Mouse (Mus musculus) megakaryocyte, embryonic 14.5 days (primary cell): ENCODE data around the gene Dus2. TPM values are rescaled to one million over a fixed set of nuclear protein-coding genes. Genes with fewer than 3 reads are reported as not detected.
A peak's percentile ranks its signal among the peaks of the same experiment; 100 is the strongest.

Experiments
- H3K27me3 ChIP-seq: replicated peaks from 2 replicates; pipeline ENCODE3; 2012; ENCODE audit warnings: inconsistent platforms
- H3K36me3 ChIP-seq: replicated peaks from 2 replicates; pipeline ENCODE3; 2012; ENCODE audit warnings: low read length, inconsistent platforms, mixed read lengths
- H3K4me1 ChIP-seq: 2 replicates; pipeline ENCODE4 v1.6.1; 2012; ENCODE audit warnings: inconsistent platforms
- H3K4me3 ChIP-seq: replicated peaks from 2 replicates; pipeline ENCODE3; 2012; ENCODE audit warnings: moderate library complexity, mild to moderate bottlenecking, inconsistent platforms
- H3K9me3 ChIP-seq: 2 replicates; pipeline ENCODE4 v1.6.1; 2012; ENCODE audit warnings: inconsistent platforms
- FLI1 ChIP-seq: IDR thresholded peaks from 2 replicates; pipeline ENCODE4 v1.6.1; 2012; ENCODE audit warnings: low read length, inconsistent platforms, mixed read lengths
- GATA1 ChIP-seq: IDR thresholded peaks from 3 replicates; pipeline ENCODE4 v1.6.1; 2012; ENCODE audit warnings: mixed read lengths, low read length, inconsistent platforms, borderline replicate concordance
- polyA plus RNA-seq: library from polyadenylated mRNA; stranded (reverse); fragments of >175 nt; gene quantifications from 2 replicates; pipeline ENCODE4 v1.2.3, GENCODE M21; 2012; ENCODE audit warnings: low replicate concordance; ENCODE audit not compliant: insufficient read depth

Dus2 gene
- polyA plus RNA-seq, 1 experiment: 3.6 TPM

DNA sequence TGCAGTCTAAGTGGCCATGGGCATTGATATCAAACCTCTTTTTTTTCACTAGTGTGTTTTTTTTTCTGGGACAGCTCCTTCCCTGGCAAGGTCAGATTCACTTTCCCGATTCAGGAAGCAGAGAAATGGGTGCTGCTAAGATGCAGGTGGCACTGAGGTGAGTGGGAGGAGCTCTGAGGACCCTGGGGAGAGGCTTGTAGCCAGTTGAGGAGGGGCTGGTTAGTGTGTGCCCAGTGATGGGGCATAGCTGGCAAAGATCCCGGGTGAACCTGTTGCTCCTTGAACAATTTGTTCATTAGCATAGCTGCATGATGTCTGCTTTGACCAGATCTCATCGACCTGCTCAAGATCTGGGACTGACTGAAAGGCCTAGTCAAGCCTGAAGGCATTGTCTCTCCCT is 63.9 kb downstream of the Dus2 start:
- Histone ChIP-seq H3K4me3 (no peak overlapping the region), H3K27me3 (no peaks in the 10 kb centered on the region), H3K4me1 (peaks cover 48% of the 10 kb centered on the region), H3K9me3 (no peaks in the 10 kb centered on the region), H3K36me3 (peaks cover 52% of the 10 kb centered on the region)
- no peak for TF ChIP-seq GATA1
- no peak for TF ChIP-seq FLI1

- Histone ChIP-seq H3K27me3 (no peaks in the 10 kb centered on the region), H3K4me1 (peaks cover 50% of the 10 kb centered on the region)
- TF ChIP-seq FLI1: no peak
- no peak for TF ChIP-seq GATA1
Measured at GRCm38 (mm10) chr8:106056455-106056982, 65.4 kb downstream of the Dus2 start.

DNA sequence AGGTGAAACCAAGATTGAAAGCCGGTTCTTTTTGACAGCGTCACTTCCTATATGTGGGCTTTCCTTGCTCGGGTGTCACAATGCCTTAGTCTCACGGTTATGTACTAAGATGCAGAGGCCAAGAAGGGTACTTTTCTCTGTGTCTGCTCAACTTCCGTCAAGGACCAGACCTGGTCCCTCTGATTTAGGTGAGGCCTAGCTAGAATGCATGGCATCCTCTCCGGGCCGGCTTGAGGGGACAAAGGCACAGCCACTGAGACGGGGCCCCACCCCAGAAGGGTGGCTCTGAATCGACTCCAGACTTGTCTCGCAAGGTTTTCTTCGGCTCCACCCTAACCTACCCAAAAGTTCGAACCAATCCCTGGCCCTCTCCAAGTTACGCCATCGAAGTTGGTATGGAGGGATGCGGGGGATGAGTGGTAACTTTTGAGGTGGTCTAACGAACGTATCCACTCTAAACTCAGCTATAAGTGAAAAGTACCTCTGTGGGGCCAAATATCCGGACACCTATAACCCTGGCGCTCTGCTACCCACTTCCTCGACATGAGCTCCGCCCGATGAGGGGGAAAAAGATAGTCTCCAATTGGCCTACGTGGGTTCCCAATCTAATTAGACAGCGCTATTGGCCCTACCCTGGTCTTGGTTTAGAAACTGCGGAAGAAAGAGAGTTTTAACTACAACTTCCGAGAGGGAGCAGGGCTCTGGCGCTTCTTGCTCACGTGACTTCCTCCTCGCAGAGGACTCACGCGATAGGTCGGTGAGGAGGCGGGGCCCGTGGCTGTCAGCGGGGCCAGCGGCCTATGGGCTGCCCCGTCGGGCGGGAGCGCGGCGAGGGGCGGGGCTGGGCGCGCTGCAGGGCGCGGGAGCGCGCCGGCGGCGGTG is 67.8 kb downstream of the Dus2 start, which contains the start of gene Nfatc3:
Gene Nfatc3 (plus strand): TSS at position 110 of the 882 bp plus-strand sequence.
- Histone ChIP-seq H3K36me3 (peaks cover 13% of the 10 kb centered on the region), H3K27me3 (no peaks in the 10 kb centered on the region), H3K9me3 (no peaks in the 10 kb centered on the region), H3K4me1 (peaks cover 67% of the 10 kb centered on the region), H3K4me3 (peak within 1 kb of the TSS; percentile 100)
- TF ChIP-seq FLI1 (no peak), GATA1 (no peak)

More at GRCm38 (mm10) chr8:106056455-106056982, 65.4 kb downstream of the Dus2 start:
- peaks cover 38% of the 10 kb centered on the region for H3K36me3 ChIP-seq
- no peaks in the 10 kb centered on the region for H3K9me3 ChIP-seq
- no peak overlapping the region for H3K4me3 ChIP-seq

DNA sequence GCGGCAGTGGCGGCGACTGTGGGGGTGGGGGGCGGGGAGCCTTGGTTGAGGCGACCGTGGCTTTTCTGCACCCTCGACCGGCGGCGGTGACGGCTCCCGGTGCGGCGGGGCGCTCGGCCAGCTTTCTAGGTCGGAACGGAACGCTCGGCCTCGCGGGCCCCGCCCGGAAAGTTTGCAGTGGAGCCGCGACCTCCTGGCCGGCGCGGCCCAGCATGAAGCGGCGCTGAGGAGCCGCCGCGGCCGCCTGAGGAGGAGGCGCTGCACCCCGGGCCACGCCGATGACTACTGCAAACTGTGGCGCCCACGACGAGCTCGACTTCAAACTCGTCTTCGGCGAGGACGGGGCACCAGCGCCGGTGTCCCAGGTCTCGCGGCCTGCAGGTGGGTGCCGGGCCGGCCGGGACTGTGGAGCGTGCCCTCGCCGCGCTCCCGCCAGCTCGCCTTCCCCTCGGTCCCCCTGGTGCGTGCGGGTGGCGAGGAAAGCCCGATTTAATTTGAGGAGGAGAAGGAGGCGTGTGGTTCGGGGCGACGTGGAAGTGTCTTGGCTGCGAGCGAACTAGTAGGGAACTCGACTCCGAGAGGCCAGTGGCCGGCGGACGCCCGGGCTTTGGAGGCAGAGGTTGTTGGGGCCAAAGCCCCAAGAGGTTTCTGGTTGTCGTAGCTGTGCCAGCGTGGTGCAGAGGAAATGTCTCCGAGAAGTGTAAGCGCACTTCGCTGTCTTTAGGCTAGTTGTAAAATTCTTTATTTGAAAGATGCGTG is 68.7 kb downstream of the Dus2 start:
- peaks cover 6% of the 10 kb centered on the region for H3K36me3 ChIP-seq
- H3K27me3 ChIP-seq: no peaks in the 10 kb centered on the region
- H3K9me3 ChIP-seq: no peaks in the 10 kb centered on the region
- peaks cover 64% of the 10 kb centered on the region for H3K4me1 ChIP-seq
- no peak for TF ChIP-seq GATA1
- no peak for TF ChIP-seq FLI1
- H3K4me3 ChIP-seq: peak overlapping the region; percentile 100

DNA sequence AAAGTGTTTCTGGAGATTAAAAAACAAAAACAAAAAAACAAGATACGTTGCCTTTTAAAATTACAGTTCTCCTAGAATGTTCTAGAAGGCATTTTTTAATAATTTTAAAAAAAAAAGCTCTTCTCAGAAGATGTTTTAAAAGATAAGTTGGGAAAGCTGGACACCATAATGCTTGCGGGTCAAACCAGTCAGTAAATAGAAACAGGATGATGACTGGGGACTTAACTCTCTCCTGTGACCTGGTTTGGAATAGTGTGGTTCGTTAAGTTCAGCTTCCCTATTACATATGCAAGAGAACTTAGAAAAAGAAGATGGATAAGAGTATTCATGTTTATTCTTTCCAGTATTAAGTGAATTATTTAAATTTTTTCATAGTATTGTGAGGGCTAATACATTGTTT is 69.4 kb downstream of the Dus2 start:
- Histone ChIP-seq H3K4me1 (peaks cover 57% of the 10 kb centered on the region), H3K4me3 (peak overlapping the region; percentile 100), H3K27me3 (no peaks in the 10 kb centered on the region), H3K9me3 (no peaks in the 10 kb centered on the region), H3K36me3 (no peaks in the 10 kb centered on the region)
- TF ChIP-seq FLI1 (no peak), GATA1 (no peak)

DNA sequence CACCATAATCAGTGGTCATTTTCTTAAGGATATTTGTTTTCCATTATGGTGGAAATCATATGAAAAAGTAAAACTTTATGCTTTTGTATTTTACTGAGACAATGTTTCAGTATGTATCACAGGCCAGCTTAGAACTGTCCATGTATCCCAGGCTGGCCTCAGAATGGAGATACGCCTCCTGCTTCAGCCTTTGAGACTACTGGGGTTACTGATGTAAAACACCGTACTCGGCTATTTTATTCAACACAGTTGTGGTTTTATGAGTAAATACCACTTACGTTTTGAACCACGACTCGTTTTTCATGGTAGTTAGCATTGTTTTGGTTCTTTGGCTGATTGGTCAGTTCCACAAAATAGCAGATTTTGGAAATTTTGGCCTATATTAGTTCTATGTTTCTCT is 70.5 kb downstream of the Dus2 start:
- Histone ChIP-seq H3K4me3 (peak overlapping the region; percentile 83), H3K27me3 (no peaks in the 10 kb centered on the region), H3K4me1 (peaks cover 49% of the 10 kb centered on the region), H3K9me3 (no peaks in the 10 kb centered on the region), H3K36me3 (no peaks in the 10 kb centered on the region)
- TF ChIP-seq FLI1 (no peak), GATA1 (no peak)

DNA sequence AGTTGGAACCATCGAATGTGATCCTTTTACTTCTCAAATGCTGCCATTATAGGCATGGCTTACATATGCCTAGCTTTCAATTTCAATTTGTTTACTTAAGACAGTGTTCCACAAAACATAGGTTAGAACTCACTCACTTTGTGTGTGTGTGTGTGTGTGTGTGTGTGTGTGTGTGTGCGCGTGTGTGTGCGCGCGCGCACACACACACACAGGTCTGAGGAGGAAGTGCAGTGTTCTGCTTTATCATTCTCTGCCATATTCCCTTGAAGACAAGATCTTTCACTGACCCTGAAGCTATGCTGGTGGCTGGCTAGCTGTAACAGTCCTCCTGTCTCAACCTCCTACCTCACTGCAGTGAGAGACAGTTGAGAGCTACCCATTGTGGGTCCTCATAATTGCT is 71.9 kb downstream of the Dus2 start:
- H3K36me3 ChIP-seq: no peaks in the 10 kb centered on the region
- peak overlapping the region; percentile 68 for H3K4me3 ChIP-seq
- H3K9me3 ChIP-seq: no peaks in the 10 kb centered on the region
- TF ChIP-seq GATA1 (no peak), FLI1 (no peak)
- H3K27me3 ChIP-seq: no peaks in the 10 kb centered on the region
- peaks cover 38% of the 10 kb centered on the region for H3K4me1 ChIP-seq

DNA sequence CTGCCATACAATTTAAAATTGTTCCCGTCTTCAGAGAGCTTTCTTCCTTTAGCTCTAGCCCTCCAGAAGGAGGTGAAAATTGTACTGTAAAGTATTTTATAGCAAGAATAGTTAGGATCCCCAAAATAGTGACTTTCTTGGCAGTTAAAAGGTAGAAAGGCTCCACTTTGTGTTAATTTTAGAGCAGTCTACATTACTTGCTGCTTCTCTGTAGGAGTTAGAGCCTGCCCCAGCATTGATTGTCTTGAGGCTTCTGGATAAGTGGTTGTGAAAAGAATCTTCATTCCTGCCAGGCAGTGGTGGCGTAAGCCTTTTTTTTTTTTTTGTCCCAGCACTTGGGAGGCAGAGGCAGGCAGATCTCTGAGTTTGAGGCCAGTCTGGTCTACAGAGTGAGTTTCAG is 75.6 kb downstream of the Dus2 start:
- no peaks in the 10 kb centered on the region for H3K9me3 ChIP-seq
- TF ChIP-seq GATA1: no peak
- TF ChIP-seq FLI1: no peak
- H3K4me3 ChIP-seq: no peak overlapping the region
- H3K36me3 ChIP-seq: no peaks in the 10 kb centered on the region
- H3K27me3 ChIP-seq: no peaks in the 10 kb centered on the region
- peaks cover 31% of the 10 kb centered on the region for H3K4me1 ChIP-seq

DNA sequence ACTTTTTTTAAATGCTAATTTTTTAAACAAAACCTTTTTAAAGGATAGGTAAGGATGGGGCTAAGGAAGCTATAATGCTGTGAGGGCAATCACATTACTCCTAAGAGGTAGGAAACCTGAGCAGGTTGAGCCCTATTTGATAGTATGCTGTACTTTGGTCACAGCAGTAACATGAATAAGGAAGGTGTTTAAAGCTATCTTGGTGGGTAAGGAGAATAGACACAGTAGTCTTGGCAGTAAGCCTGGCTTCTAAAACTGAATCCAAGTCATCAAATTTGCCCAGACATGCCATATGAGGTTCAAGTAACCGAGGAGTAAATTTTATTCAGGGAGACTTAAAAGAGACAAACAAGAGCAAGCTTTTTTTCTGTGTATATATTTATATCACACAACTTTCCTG is 78.4 kb downstream of the Dus2 start:
- no peaks in the 10 kb centered on the region for H3K36me3 ChIP-seq
- no peak overlapping the region for H3K4me3 ChIP-seq
- TF ChIP-seq FLI1 (no peak), GATA1 (no peak)
- no peaks in the 10 kb centered on the region for H3K9me3 ChIP-seq
- H3K27me3 ChIP-seq: no peaks in the 10 kb centered on the region
- H3K4me1 ChIP-seq: peaks cover 21% of the 10 kb centered on the region

DNA sequence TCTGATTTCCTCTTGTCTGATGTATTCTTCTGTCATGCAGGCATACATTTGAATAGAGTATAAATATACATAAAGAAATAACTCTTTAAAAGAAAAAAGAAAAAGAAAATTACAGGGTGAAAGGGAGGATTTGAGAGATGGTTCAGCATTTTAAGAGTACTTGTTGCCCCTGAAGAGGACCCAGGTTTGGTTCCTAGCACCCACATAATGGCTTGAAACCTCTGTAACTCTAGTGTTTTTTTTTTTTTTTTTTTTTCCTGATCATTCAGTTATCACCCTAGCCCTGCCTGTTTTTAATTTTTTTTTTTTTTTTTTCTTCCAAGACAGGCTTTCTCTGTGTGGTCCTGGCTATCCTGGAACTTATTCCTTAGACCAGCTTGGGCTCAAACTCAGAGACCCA is 81.0 kb downstream of the Dus2 start:
- Histone ChIP-seq H3K4me3 (no peak overlapping the region), H3K27me3 (no peaks in the 10 kb centered on the region), H3K36me3 (peaks cover 2% of the 10 kb centered on the region), H3K4me1 (peaks cover 27% of the 10 kb centered on the region), H3K9me3 (no peaks in the 10 kb centered on the region)
- TF ChIP-seq FLI1: no peak
- no peak for TF ChIP-seq GATA1
